Mouse (Mus musculus) kidney, embryonic 15.5 days (tissue): ENCODE measurements at regions not wholly inside any gene's neighbourhood (a gene's known extent, or its start where the extent isn't known, plus 50 kb on each side); places are given as distances from the start of the nearest gene placed in this dataset.
A peak's percentile ranks its signal among the peaks of the same experiment; 100 is the strongest.
"Not testable (repeated sequence)": the region's sequence is repeated elsewhere in the genome, so short reads cannot be mapped to it uniquely, and the experiment has no call there.

Experiments used
- ATAC-seq: fragments of 200-750 bp; cut with Nextera tagmentation; replicated peaks from 2 replicates; pipeline ENCODE4 v1.8.0; 2017; ENCODE audit warnings: moderate TSS enrichment; ENCODE audit not compliant: low FRiP score
- H3K27ac ChIP-seq: fragments of 300-500 bp; sonication (generic); 2 replicates; pipeline ENCODE4 v1.5.1; 2015; ENCODE audit warnings: mild to moderate bottlenecking, inconsistent platforms
- H3K27me3 ChIP-seq: fragments of 300-500 bp; sonication (generic); 2 replicates; pipeline ENCODE4 v1.6.1; 2015; ENCODE audit warnings: inconsistent platforms
- H3K36me3 ChIP-seq: fragments of 300-500 bp; sonication (generic); 2 replicates; pipeline ENCODE4 v1.6.1; 2015; ENCODE audit warnings: inconsistent platforms
- H3K4me1 ChIP-seq: fragments of 300-500 bp; sonication (generic); 2 replicates; pipeline ENCODE4 v1.6.1; 2015; ENCODE audit warnings: inconsistent platforms
- H3K4me2 ChIP-seq: fragments of 300-500 bp; sonication (generic); 2 replicates; pipeline ENCODE4 v1.6.1; 2015; ENCODE audit warnings: moderate library complexity, mild to moderate bottlenecking, inconsistent platforms
- H3K4me3 ChIP-seq: fragments of 300-500 bp; sonication (generic); replicated peaks from 2 replicates; pipeline ENCODE4 v1.5.1; 2015; ENCODE audit warnings: mild to moderate bottlenecking, inconsistent platforms
- H3K9ac ChIP-seq: fragments of 300-500 bp; sonication (generic); 2 replicates; pipeline ENCODE4 v1.6.1; 2015; ENCODE audit warnings: mild to moderate bottlenecking, inconsistent platforms
- H3K9me3 ChIP-seq: fragments of 300-500 bp; sonication (generic); replicated peaks from 2 replicates; pipeline ENCODE4 v1.6.1; 2016; ENCODE audit warnings: inconsistent platforms
- WGBS: fragments of 180-500 bp; shearing (Covaris S2); methylation state at CpG from one replicate; pipeline ENCODE4 v1.1.7; 2015; ENCODE audit warnings: mixed read lengths; 5-methylcytosine and 5-hydroxymethylcytosine counted together

GRCm38 (mm10) chr8:20557184-20557583, 57.5 kb upstream of the Gm21119 start:
- 0 out of 2 replicates have a peak overlapping the region, but pooled peaks have one; percentile 29 for H3K4me3 ChIP-seq

GRCm38 (mm10) chr8:20557609-20558008, 57.1 kb upstream of the Gm21119 start:
- not testable (repeated sequence) for H3K36me3 ChIP-seq, H3K27ac ChIP-seq, H3K9me3 ChIP-seq, H3K9ac ChIP-seq, H3K27me3 ChIP-seq, H3K4me1 ChIP-seq
- 44% methylated on average over 46 of the region's 47 CpGs for WGBS
- peak overlapping the region; percentile 38; the same call in 1 of the 2 replicates for H3K4me2 ChIP-seq
- H3K4me3 ChIP-seq: peak overlapping the region; percentile 29
- ATAC-seq: peak; percentile 99

More at GRCm38 (mm10) chr8:20557184-20557583, 57.5 kb upstream of the Gm21119 start:
- H3K9me3 ChIP-seq, H3K27me3 ChIP-seq, H3K9ac ChIP-seq, H3K27ac ChIP-seq, H3K4me1 ChIP-seq, H3K36me3 ChIP-seq: not testable (repeated sequence)
- WGBS: 82% methylated on average over 7 of the region's 8 CpGs
- H3K4me2 ChIP-seq: peak overlapping the region; percentile 38; the same call in 1 of the 2 replicates
- ATAC-seq: peak; percentile 79
